Comparison of ENCODE assay signal across 9 mouse cellular contexts in genomic region chr17:87798423-87798941, GRCm38 (mm10). TPM values are rescaled to one million over a fixed set of nuclear protein-coding genes. Genes with fewer than 3 reads are reported as not detected.
DNase-seq lines count a peak whose midpoint lies in the region; ATAC-seq and TF ChIP-seq lines count a peak whose summit lies in the region.
"Had no signal": no experiment of that assay in that cellular context is flagged by ENCODE, and none has a peak within 500 bp of the region (broad histone marks: within the 10 kb centered on the region; RNA-seq: fewer than 3 reads in every experiment).

No protein-coding gene starts in this region.

- peak overlapping the region; percentile 72 for H3K4me2 ChIP-seq in intestine, postnatal 0 days (replicated peaks; ENCODE audit: low read depth)
- peak overlapping the region; percentile 76 for H3K4me2 ChIP-seq in liver, postnatal 0 days (ENCODE audit: low read depth, low read length)
- peak overlapping the region; percentile 99 for H3K4me2 ChIP-seq in neural tube, embryonic 15.5 days

- H3K4me1 ChIP-seq in intestine, postnatal 0 days (replicated peaks; ENCODE audit: control insufficient read depth, insufficient read depth, low read length), result no peaks in the 10 kb centered on the region; the same call in 1 of the 2 replicates
- peaks cover 19% of the 10 kb centered on the region for H3K4me1 ChIP-seq in liver, postnatal 0 days (ENCODE audit: insufficient read depth)
- H3K4me1 ChIP-seq in neural tube, embryonic 15.5 days, result peaks cover 30% of the 10 kb centered on the region

- intact Hi-C loops in gastrocnemius, postnatal 14 days (cut with DNase I; ENCODE audit: low total_unique reads), result no loop called here

- TF ChIP-seq CTCF in intestine, postnatal 0 days (IDR thresholded peaks at IDR 0.05; ENCODE audit: low read depth), result 0 out of 2 replicates have a peak, but pooled peaks have one; percentile 6
- no peak for TF ChIP-seq CTCF in liver, postnatal 0 days (IDR thresholded peaks at IDR 0.05; ENCODE audit: low read depth)

- H3K27ac ChIP-seq in intestine, postnatal 0 days (ENCODE audit: low read depth, low read length), result no peak overlapping the region
- H3K27ac ChIP-seq in liver, postnatal 0 days (ENCODE audit: low read depth), result no peak overlapping the region
- H3K27ac ChIP-seq in neural tube, embryonic 15.5 days (replicated peaks), result no peak overlapping the region

- WGBS in intestine, postnatal 0 days, result under 1% methylated on average over 38 of the region's 40 CpGs
- under 1% methylated on average over 34 of the region's 40 CpGs for WGBS in liver, postnatal 0 days (ENCODE audit: insufficient replicate concordance)
- 0% methylated on average over 31 of the region's 40 CpGs for WGBS in neural tube, embryonic 15.5 days

- TF ChIP-seq EP300 in liver, postnatal 0 days (IDR thresholded peaks at IDR 0.05; ENCODE audit: low read depth), result no peak

- ATAC-seq in intestine, postnatal 0 days, result peak; percentile 51; the same call in 1 of the 2 replicates
- ATAC-seq in liver, postnatal 0 days, result peak; percentile 54; the same call in 1 of the 2 replicates
- peak; percentile 53; the same call in 1 of the 2 replicates for ATAC-seq in neural tube, embryonic 15.5 days (ENCODE audit: low FRiP score)

- no peaks in the 10 kb centered on the region for H3K36me3 ChIP-seq in intestine, postnatal 0 days (ENCODE audit: control insufficient read depth, insufficient read depth)
- H3K36me3 ChIP-seq in liver, postnatal 0 days (replicated peaks; ENCODE audit: insufficient read depth, low read length), result no peaks in the 10 kb centered on the region
- no peaks in the 10 kb centered on the region for H3K36me3 ChIP-seq in neural tube, embryonic 15.5 days

- peaks cover 54% of the 10 kb centered on the region for H3K27me3 ChIP-seq in intestine, postnatal 0 days (replicated peaks; ENCODE audit: control insufficient read depth, insufficient read depth, low read length)
- peaks cover 51% of the 10 kb centered on the region for H3K27me3 ChIP-seq in liver, postnatal 0 days (ENCODE audit: insufficient read depth, low read length)
- peaks cover 77% of the 10 kb centered on the region for H3K27me3 ChIP-seq in neural tube, embryonic 15.5 days (replicated peaks)

- no peak overlapping the region for H3K9ac ChIP-seq in intestine, postnatal 0 days (ENCODE audit: low read depth, low read length)
- H3K9ac ChIP-seq in liver, postnatal 0 days (replicated peaks), result no peak overlapping the region
- H3K9ac ChIP-seq in neural tube, embryonic 15.5 days (replicated peaks), result 0 out of 2 replicates have a peak overlapping the region, but pooled peaks have one; percentile 27

- DNase-seq in layer of hippocampus, postnatal 10 days (ENCODE audit: low spot score in 2 of 2), result peak; percentile 45 to 65
- DNase-seq in layer of hippocampus, adult 11-12 months (ENCODE audit: low spot score), result no peak
- DNase-seq in cerebellum, postnatal 10 days, result peak; percentile 70 to 71
- DNase-seq in gastrocnemius, postnatal 14 days, result peak; percentile 65
- DNase-seq in liver, postnatal 0 days, result peak; percentile 69
- peak; percentile 55 for DNase-seq in urinary bladder, postnatal 25 days (ENCODE audit: low spot score)

- peak overlapping the region; percentile 43 for H3K4me3 ChIP-seq in intestine, postnatal 0 days (ENCODE audit: low read depth, low read length)
- peak overlapping the region; percentile 47 for H3K4me3 ChIP-seq in liver, postnatal 0 days (ENCODE audit: low read depth, low read length)
- H3K4me3 ChIP-seq in neural tube, embryonic 15.5 days (replicated peaks), result peak overlapping the region; percentile 54

- H3K9me3 ChIP-seq in intestine, postnatal 0 days (ENCODE audit: control insufficient read depth), result no peaks in the 10 kb centered on the region
- H3K9me3 ChIP-seq in liver, postnatal 0 days (ENCODE audit: low read length), result no peaks in the 10 kb centered on the region
- no peaks in the 10 kb centered on the region for H3K9me3 ChIP-seq in neural tube, embryonic 15.5 days (replicated peaks)

RNA-seq across cellular contexts. Expression of gene Kcnk12, which starts 0.7 kb away (rescaled TPM):
- total RNA-seq in layer of hippocampus, postnatal 10 days (2021), result 10 to 100 TPM; 21.0 to 23.1 TPM
- not detected for total RNA-seq in gastrocnemius, postnatal 14 days (2021)
- not detected in 2 replicates for polyA plus RNA-seq in intestine, postnatal 0 days (2015; fragmentation: Nextera tagmentation; extraction: Ambion mirVana)
- 0.52 and 1.2 TPM in 2 replicates for polyA plus RNA-seq in liver, postnatal 0 days (2015; fragmentation: Nextera tagmentation; extraction: Ambion mirVana)
- 1.3 and 1.7 TPM in 2 replicates for polyA plus RNA-seq in neural tube, embryonic 15.5 days (2015; fragmentation: Nextera tagmentation; extraction: Ambion mirVana)
- total RNA-seq: MEL had no signal
